Mouse (Mus musculus) retina, adult 2 months (tissue): Measurements from ENCODE around the gene Pofut1.

Source experiments
- DNase-seq: peaks from one replicate; pipeline ENCODE4 v3.0.0-alpha.2; 2012; ENCODE audit warnings: low read depth, low spot score

The Pofut1 gene

GRCm38 (mm10) chr2:153241250-153242014 is at the start of gene Pofut1, which contains the start of gene Plagl2:
Gene Pofut1, plus strand, starts transcription at chr2:153241533.
Gene Plagl2, minus strand, starts transcription at chr2:153241426.
- peak; percentile 84 for DNase-seq

- no peak for DNase-seq
Observed at GRCm38 (mm10) chr2:153194255-153194654, 47.1 kb upstream of the Pofut1 start.

- no peak for DNase-seq
Observed at GRCm38 (mm10) chr2:153198485-153198884, 42.8 kb upstream of the Pofut1 start.

- no peak for DNase-seq
Observed at GRCm38 (mm10) chr2:153199114-153199513, 42.2 kb upstream of the Pofut1 start.

GRCm38 (mm10) chr2:153202766-153203165 is 38.6 kb upstream of the Pofut1 start:
- no peak for DNase-seq

- DNase-seq, result no peak
Observed at GRCm38 (mm10) chr2:153208149-153208548, 33.2 kb upstream of the Pofut1 start.

GRCm38 (mm10) chr2:153209286-153209685 is 32.0 kb upstream of the Pofut1 start:
- DNase-seq, result no peak

GRCm38 (mm10) chr2:153211451-153211850 is 29.9 kb upstream of the Pofut1 start:
- no peak for DNase-seq

GRCm38 (mm10) chr2:153213351-153213750 is 28.0 kb upstream of the Pofut1 start:
- DNase-seq, result no peak

- DNase-seq, result no peak
Observed at GRCm38 (mm10) chr2:153214771-153215259, 26.5 kb upstream of the Pofut1 start.

GRCm38 (mm10) chr2:153215421-153215820 is 25.9 kb upstream of the Pofut1 start:
- DNase-seq, result no peak

GRCm38 (mm10) chr2:153217826-153218340 is 23.4 kb upstream of the Pofut1 start:
- no peak for DNase-seq

GRCm38 (mm10) chr2:153218516-153218915 is 22.8 kb upstream of the Pofut1 start:
- DNase-seq, result no peak

- DNase-seq, result no peak
Observed at GRCm38 (mm10) chr2:153221620-153222019, 19.7 kb upstream of the Pofut1 start.

GRCm38 (mm10) chr2:153222130-153222529 is 19.2 kb upstream of the Pofut1 start:
- DNase-seq, result no peak

GRCm38 (mm10) chr2:153222566-153222965 is 18.8 kb upstream of the Pofut1 start:
- no peak for DNase-seq

GRCm38 (mm10) chr2:153224946-153225594 is 16.3 kb upstream of the Pofut1 start, which contains the start of gene Tspyl3:
Gene Tspyl3, minus strand, starts transcription at chr2:153225441.
- no peak for DNase-seq

GRCm38 (mm10) chr2:153225595-153225953 is 15.8 kb upstream of the Pofut1 start:
- no peak for DNase-seq

- no peak for DNase-seq
Observed at GRCm38 (mm10) chr2:153227959-153228358, 13.4 kb upstream of the Pofut1 start.

- no peak for DNase-seq
Observed at GRCm38 (mm10) chr2:153228523-153228922, 12.8 kb upstream of the Pofut1 start.

GRCm38 (mm10) chr2:153237193-153237592 is 4.1 kb upstream of the Pofut1 start:
- no peak for DNase-seq

GRCm38 (mm10) chr2:153237891-153238290 is 3.4 kb upstream of the Pofut1 start:
- no peak for DNase-seq

GRCm38 (mm10) chr2:153238406-153238805 is 2.9 kb upstream of the Pofut1 start:
- no peak for DNase-seq
